Mouse (Mus musculus): Measurements from ENCODE around the gene Samsn1.

DNA sequence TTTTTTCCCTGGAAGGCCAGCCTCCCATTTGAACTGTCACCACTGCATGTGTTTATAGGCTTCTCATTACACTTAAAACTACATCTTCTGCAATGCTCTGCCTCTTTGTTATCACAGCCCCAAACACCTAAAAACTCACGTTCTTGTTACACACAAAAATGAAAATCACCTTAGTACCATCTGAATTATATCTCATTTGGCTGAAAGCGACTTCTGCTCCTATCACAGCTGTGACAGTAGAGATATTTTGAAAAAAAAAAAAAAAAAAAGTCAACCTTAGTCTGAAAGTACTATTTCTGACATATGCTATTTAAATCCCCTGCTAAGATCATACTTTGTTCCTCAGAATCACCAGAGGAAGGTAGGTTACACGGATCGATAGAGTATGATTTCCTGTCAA lies 102.8 kb downstream of the Samsn1 start:
- TF ChIP-seq CTCF (IDR thresholded peaks at IDR 0.05; ENCODE audit: low read depth) = no peak
- TF ChIP-seq EP300 (optimal IDR thresholded peaks at IDR 0.05) = no peak
